Mouse (Mus musculus): Measurements from ENCODE around the gene Zfp36l1. TPM values are rescaled to one million over a fixed set of nuclear protein-coding genes. Genes with fewer than 3 reads are reported as not detected.
A peak's percentile ranks its signal among the peaks of the same experiment; 100 is the strongest.

Gene Zfp36l1
- total RNA-seq, 1 experiment from 2014 or later, result 17.7 TPM

GRCm38 (mm10) chr12:80114031-80114891 is 1.4 kb upstream of the Zfp36l1 start:
- peak in 1 of 2 experiments; percentile 9; a peak in 3 of 4 replicates for ATAC-seq (replicated peaks in 1 of 2; ENCODE audit: insufficient read depth in 1 of 2, low FRiP score in 2 of 2, low TSS enrichment in 1 of 2, low read depth in 1 of 2, poor library complexity in 2 of 2, severe bottlenecking in 2 of 2)

DNA sequence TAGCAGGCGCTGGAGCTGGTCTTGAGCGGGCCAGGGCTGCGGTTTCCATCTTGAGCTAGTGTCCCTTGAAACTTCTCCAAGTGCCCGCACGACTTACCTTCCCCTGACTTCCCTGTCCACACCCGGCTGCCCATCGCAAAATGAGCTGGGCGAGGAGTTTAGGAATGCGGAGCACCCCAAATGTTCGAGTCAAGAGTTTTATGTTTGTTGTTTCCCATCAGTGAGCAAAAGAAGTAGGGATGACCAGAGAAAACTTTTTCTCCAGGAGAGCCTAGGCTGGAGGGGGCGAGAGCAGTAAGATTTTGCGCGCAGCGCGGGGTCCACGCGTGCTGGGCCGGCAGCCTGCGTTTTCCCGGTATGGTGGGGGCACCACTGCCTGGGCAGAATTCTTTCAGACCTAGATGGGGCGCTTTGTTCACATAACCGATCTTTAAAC is 791 bp upstream of the Zfp36l1 start:
- no peak for ATAC-seq (replicated peaks in 1 of 2; ENCODE audit: insufficient read depth in 1 of 2, low FRiP score in 2 of 2, low TSS enrichment in 1 of 2, low read depth in 1 of 2, poor library complexity in 2 of 2, severe bottlenecking in 2 of 2)

DNA sequence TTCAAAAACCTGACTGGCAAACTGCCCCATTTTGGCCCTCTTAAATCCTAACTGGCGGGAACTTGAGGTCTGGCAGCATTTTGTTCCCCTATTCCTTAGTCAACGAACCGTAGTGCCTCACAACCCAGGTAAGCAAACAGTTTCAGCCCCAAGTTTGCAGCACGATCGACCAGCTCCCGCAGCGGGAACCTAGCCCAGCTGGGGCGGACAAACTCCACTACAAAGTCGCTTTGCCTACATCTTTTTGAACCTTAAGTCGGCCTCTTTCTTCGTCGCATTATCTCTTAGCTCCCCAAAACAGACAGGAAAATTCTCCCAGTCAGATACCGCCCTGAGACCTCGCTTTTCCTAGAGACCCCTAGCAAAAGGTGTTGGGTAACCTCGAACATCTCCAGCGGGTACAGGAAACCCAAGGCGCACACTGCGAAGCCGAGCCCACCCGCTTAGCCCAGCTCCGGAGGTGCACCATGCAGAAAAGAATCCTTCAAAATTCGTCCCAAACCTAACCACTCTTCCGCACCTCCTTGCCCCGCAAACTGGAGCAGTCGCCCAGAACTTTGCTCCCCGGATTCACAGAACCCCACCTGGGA is 647 bp downstream of the Zfp36l1 start:
- ATAC-seq (replicated peaks in 1 of 2; ENCODE audit: insufficient read depth in 1 of 2, low FRiP score in 2 of 2, low TSS enrichment in 1 of 2, low read depth in 1 of 2, poor library complexity in 2 of 2, severe bottlenecking in 2 of 2), result no peak

DNA sequence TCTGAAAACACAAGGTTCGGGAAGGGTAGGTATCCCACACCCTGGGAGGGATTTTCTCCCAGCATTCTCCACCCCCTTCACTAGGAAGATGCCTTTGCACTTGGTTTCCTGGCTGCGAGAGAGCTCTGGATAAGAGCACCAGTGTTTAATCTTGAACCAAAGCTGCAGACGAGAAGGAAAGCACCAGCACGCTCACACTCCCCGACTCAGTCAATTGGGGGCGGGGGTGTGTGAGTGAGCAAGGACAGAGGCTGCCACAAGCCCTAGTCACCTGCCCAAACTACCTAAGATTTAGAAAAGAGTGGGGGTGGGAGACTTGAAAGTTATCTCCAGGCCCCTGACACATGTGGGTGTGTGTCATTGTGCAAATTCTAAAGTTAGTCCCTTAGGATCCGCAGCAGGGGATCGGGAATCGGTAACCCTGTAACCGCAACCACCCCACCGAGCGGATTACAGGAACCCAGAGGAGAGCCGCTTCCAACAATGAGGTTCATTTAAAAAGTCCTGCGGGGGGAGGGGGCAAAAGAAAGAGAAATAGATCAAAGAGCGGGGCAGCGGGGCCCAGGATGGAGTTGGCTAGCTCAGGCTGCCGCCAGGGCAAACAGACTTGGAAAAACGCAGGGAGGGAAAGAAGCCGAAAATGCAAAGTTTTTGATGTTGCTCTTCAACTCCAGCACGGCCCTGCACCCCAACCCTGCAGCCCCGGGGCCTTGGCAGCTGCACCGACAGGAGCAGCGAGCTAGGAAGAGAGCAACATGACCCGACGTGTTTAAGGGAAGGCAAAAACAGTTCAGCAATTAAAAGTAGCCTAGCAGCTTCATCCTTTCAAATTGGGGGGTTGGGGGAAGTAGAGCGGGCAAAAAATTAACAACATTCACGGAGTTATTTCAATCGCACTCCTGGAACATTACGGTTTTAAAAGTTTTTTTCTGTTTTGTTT is 1.4 kb downstream of the Zfp36l1 start:
- ATAC-seq (replicated peaks in 1 of 2; ENCODE audit: insufficient read depth in 1 of 2, low FRiP score in 2 of 2, low TSS enrichment in 1 of 2, low read depth in 1 of 2, poor library complexity in 2 of 2, severe bottlenecking in 2 of 2), result no peak

GRCm38 (mm10) chr12:80110546-80110870 is 2.3 kb downstream of the Zfp36l1 start:
- ATAC-seq (replicated peaks in 1 of 2; ENCODE audit: insufficient read depth in 1 of 2, low FRiP score in 2 of 2, low TSS enrichment in 1 of 2, low read depth in 1 of 2, poor library complexity in 2 of 2, severe bottlenecking in 2 of 2), result no peak

GRCm38 (mm10) chr12:80109753-80110545 is 2.9 kb downstream of the Zfp36l1 start:
- no peak for ATAC-seq (replicated peaks in 1 of 2; ENCODE audit: insufficient read depth in 1 of 2, low FRiP score in 2 of 2, low TSS enrichment in 1 of 2, low read depth in 1 of 2, poor library complexity in 2 of 2, severe bottlenecking in 2 of 2)

DNA sequence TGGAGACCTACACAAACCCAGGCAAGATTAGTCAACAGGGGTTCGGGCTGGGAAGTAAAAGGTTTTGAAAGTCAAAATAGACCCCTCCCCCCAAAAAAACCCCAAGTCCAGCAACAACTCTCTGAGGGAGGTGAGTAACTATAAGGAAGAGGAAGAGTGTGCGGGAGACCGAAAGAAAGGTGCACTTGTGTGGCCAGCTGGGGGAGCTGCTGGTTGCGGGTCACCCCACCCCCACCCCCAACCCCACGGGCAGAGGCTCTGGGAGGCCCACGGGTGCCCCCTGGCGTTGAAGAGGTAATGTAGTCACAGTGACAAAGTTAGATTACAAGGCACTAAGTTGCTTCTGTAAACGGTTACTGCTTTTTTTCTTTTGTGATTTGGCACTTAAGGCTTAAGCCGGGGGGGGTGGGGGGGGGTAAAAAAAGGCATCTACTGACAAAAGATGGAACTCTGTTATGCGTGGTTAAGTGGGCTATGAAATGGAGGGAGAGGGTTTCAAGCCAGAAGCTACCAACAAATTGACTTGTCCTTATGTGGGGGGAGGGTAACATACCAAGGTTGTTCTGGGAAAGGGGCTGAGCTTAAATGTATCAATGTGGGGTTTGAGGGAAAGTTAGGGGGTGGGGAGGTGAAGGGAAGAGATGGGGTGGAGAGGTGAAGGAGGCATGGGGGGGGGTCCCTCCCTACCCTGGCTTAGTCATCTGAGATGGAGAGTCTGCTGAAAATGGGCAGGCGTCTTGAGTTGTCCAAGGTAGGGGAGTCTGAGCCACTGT is 3.7 kb downstream of the Zfp36l1 start:
- ATAC-seq (replicated peaks in 1 of 2; ENCODE audit: insufficient read depth in 1 of 2, low FRiP score in 2 of 2, low TSS enrichment in 1 of 2, low read depth in 1 of 2, poor library complexity in 2 of 2, severe bottlenecking in 2 of 2), result peak; percentile 42 to 59; a peak in 3 of 4 replicates

DNA sequence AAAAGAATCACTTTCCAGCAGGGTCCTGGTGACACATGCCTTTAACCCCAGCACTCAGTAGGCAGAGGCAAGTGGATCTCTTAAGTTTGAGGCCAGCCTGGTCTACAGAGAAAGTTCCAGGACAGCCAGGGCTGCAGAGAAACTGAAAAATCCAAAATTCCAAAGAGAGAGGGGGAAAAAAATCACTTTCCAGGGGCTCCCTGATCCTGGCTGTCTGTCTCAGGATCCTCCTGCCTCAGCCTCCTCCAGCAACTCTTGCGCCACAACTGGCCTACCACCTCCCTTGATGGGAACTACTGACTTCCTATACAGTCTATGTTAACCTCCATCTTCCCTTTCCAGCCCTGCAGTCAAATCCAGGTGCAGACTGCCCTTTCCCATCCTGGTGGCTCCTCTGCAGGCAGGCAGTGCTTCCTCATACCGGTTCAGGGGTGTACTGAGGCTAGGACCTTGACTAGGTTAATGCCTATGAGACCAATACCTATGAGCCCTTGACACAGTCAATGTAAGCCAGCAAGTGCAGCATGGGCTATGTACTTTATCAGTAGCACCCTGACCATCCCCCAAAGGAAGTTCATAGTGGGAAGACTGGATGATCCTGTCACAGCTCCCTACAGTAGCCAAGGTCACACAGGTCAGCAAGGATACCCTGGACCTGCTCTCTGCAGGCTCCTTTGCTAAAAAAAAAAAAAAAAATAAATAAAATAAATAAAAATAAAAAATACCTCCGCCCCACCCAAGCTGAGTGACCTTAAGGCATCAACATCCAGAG is 5.7 kb downstream of the Zfp36l1 start:
- no peak for ATAC-seq (replicated peaks in 1 of 2; ENCODE audit: insufficient read depth in 1 of 2, low FRiP score in 2 of 2, low TSS enrichment in 1 of 2, low read depth in 1 of 2, poor library complexity in 2 of 2, severe bottlenecking in 2 of 2)

GRCm38 (mm10) chr12:80106138-80106895 is 6.5 kb downstream of the Zfp36l1 start:
- ATAC-seq (replicated peaks in 1 of 2; ENCODE audit: insufficient read depth in 1 of 2, low FRiP score in 2 of 2, low TSS enrichment in 1 of 2, low read depth in 1 of 2, poor library complexity in 2 of 2, severe bottlenecking in 2 of 2), result no peak

DNA sequence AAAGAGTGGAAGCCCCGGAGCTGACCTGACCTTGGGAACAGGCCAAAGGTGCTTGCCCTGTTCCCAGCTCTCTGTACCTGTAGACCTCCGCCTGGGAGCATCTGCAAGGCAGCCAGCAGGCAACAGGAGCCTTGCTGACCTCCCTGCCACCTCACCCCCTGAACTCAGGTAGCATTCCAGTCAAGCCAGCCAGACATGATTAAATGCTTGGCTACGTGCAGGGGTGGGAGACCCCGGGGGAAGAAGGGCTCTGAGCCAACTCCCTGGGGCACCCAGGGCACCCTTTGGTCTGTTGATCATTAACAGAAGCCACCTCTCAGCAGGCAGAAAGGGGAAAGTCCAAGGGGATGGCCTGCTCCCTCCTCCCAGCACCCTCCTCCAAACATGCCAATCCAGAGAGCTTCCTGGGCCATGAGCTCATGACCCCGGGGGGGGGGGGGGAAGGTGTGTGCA is 9.3 kb downstream of the Zfp36l1 start:
- no peak for ATAC-seq (replicated peaks in 1 of 2; ENCODE audit: insufficient read depth in 1 of 2, low FRiP score in 2 of 2, low TSS enrichment in 1 of 2, low read depth in 1 of 2, poor library complexity in 2 of 2, severe bottlenecking in 2 of 2)

DNA sequence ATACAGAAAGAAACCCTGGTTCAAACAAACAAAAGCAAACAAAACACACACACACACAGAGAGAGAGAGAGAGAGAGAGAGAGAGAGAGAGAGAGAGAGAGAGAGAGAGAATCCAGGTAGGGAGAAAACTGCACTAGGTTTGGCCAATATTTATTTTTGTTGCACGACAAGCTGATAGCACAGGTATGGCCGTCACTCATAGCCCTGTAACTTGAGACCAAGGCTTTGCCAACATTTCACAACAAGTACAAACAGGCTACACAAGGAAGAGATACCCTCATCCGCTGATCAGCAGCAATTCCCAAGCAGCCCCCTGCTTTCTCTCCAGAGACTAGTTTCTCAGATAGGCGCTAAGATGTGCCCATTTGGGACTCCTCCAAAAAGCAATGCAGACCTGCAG is 9.7 kb downstream of the Zfp36l1 start:
- no peak for ATAC-seq (replicated peaks in 1 of 2; ENCODE audit: insufficient read depth in 1 of 2, low FRiP score in 2 of 2, low TSS enrichment in 1 of 2, low read depth in 1 of 2, poor library complexity in 2 of 2, severe bottlenecking in 2 of 2)

DNA sequence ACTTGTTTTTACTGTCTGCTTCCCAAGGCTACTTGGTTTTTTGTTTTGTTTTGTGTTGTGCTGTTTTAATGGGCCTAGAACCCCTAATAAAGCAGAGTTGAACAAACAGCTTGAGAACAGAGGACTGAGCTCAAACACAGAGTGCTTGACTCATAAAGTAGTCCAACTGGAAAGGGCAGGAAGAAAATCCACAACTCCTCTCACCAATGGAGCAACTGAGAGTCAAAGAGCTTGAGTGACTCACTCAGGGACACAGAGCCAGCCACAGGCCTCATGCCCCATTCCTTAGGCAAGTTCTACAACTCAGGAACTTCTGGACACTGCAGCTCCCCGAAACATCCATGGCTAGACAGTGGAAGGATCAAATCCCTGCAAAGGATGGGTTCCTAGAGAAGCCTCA is 14.0 kb downstream of the Zfp36l1 start:
- ATAC-seq (replicated peaks in 1 of 2; ENCODE audit: insufficient read depth in 1 of 2, low FRiP score in 2 of 2, low TSS enrichment in 1 of 2, low read depth in 1 of 2, poor library complexity in 2 of 2, severe bottlenecking in 2 of 2), result no peak

GRCm38 (mm10) chr12:80096734-80097133 is 16.1 kb downstream of the Zfp36l1 start:
- no peak for ATAC-seq (replicated peaks in 1 of 2; ENCODE audit: insufficient read depth in 1 of 2, low FRiP score in 2 of 2, low TSS enrichment in 1 of 2, low read depth in 1 of 2, poor library complexity in 2 of 2, severe bottlenecking in 2 of 2)

DNA sequence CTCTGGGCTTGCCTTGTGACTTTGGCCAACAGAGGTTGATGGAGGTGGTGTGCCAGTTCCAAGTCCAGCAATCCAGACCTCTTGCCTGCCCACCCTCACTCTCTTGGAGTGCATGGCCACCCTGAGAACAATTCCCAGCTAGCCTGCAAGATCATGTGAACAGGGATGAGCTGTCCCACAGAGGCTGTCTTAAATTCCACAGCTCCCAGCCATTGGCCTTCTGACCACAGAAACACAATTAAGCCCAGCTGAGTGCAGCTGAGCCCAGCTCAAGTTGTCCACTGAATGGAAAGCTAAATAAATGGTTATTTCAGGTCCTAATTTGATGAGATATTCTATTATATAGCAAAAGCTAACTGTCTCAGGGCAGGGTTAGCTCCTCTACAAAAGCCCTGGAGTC is 20.0 kb downstream of the Zfp36l1 start:
- ATAC-seq (replicated peaks in 1 of 2; ENCODE audit: insufficient read depth in 1 of 2, low FRiP score in 2 of 2, low TSS enrichment in 1 of 2, low read depth in 1 of 2, poor library complexity in 2 of 2, severe bottlenecking in 2 of 2), result no peak

DNA sequence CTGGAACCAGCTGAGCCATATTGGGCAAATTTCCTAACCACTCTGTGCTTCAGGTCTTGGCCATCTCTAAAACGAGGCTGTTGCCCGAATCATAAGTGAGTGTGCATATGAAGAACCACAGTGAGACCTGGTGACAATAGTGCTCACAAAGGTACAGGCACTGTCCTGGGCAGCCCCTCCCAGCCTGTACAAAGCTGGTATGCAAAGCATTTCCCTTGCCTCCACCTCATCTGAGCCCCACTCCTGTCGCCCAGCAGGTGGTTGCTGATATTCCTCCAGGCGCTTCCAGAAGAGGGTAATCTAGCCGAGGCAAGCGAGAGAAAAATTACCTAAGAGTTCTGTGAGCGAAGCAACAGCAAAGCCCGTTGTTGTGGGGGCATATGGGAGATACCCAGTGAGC is 21.7 kb downstream of the Zfp36l1 start:
- no peak for ATAC-seq (replicated peaks in 1 of 2; ENCODE audit: insufficient read depth in 1 of 2, low FRiP score in 2 of 2, low TSS enrichment in 1 of 2, low read depth in 1 of 2, poor library complexity in 2 of 2, severe bottlenecking in 2 of 2)

All from hematopoietic stem cell, adult 5-6 weeks (primary cell).